Mouse (Mus musculus) cerebral cortex, adult 2 months (tissue): Measurements from ENCODE around the gene Clns1a.

Experiments used
- WGBS: fragments of 180-500 bp; shearing (Covaris S2); methylation state at CpG from one replicate; pipeline ENCODE4 v1.1.7; 2018; 5-methylcytosine and 5-hydroxymethylcytosine counted together

The Clns1a gene

DNA sequence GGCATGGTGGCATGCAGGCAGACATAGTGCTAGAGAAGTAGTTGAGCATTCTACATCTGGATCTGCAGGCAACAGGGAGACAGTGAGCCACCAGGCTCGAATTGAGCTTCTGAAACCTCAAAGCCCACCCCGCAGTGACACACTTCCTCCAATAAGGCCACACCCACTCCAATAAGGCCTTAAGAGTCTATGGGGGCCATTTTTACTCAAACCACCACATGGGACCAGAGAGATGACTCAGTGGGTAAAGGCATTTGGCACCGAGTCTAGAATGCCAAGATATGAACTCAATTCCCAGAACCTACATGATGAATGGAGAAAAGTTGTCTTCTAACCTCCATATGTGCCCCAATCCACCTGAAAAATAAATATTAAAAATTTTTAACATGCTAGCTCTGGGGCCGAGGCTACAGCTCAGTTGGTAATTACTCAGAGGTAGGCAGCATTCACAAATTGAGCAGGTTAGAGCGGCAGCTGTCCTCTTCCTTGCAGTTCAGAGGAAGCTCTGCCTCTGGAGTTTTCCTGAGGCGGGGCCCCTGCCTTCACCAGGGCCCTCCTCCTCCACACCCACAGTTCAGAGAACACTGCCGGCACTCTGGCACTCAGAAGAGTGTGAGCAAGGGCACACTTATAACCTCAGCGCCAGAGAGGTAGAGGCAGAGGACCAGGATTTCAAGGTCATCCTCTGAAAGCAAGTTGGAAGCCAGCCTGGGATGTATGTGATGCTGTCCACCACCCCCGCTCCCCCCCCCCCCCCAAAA lies 70.2 kb downstream of the Clns1a start:
- WGBS, result 72% methylated on average over 9 of the region's 9 CpGs

DNA sequence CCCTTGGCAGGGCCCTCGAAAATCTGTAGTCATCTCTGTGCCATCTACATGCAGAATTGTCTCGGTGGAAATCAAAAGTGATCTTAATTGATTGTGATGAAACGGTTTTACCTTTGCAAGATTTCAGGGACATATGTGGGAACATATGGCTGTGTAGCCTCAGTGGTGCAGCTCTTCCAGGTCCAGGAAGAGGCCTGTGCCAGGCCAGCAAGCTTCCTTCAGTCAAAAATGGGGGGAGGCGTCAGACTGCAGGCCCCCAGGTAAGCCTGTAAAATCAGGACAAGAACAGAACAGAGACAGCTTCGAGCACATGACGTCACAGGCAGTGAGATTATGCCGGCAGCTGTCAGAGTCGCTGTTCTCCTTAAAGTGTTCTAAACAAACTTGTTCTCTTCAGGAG lies 71.4 kb downstream of the Clns1a start:
- 41% methylated on average over 8 of the region's 8 CpGs for WGBS

DNA sequence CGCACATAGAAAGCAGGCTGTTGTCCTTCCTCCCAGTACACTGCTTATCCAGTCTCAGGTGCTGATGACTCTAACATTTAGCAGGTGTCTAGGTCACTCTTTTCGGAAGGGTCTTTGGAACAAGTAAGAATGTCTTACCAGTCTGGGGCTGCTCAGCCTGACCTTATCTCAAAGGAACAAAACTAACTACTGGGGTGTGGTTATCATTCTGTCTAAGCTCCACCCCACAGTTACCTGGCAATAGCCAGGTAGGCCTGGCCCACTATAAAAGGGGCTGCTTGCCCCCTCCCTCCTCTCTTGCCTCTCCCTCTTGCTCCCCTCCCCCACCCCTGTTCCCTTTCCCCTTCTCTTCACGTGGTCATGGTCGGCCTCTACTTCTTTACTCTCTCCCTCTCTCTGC lies 72.6 kb downstream of the Clns1a start:
- WGBS, result 86% methylated on average over 4 of the region's 4 CpGs
